Mouse (Mus musculus): ENCODE results near the gene Hlcs.

The Hlcs gene

DNA sequence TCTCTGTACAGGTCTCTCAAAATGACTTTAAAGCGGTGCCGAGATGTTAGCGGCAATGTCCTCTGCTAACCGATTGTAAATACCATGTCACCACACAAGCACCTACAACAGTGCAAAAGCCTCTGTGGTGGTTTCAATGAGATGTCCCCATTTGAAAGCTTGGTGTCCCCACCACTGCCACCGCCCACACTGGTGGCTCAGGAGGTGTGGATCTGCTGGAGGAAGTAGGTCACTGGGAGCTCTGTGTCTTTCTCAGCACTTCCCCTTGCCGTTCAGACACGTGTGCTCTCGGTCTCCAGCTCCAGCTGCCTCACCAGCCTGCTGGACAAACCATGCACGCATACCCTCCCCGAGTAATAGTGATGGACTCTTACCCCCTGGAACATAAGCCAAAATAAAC, 72.2 kb downstream of the Hlcs start:
- ChIA-PET POLR2A (interaction anchor here in 1 of 4 experiments (0.6 to 0.9 kb wide), 2 partner anchors 18 to 59 kb away, joined by 3 to 5 read pairs; no protein-coding TSS in a partner anchor), CTCF (interaction anchor here in 3 of 4 experiments (0.5 to 0.8 kb wide), 7 partner anchors 13 to 615 kb away, joined by 3 to 13 read pairs (median 4); no protein-coding TSS in a partner anchor)

DNA sequence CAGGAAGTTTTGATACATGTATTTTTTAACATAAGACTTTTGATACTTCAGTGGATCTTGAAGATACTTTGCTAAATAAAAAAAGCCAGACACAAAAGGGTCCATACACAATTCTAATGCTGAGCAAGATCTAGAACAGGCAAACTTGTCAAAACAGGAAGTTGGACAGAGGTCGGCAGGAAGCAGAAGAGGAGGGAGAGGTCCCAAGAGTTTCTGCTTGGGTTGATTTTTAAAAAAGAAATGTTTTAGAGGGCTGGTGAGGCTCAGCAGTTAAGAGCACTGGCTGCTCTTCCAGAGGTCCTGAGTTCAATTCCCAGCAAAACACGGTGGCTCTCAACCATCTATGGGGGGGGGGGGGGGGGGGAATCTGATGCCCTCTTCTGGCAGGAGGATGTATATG, 73.2 kb downstream of the Hlcs start:
- ChIA-PET CTCF (interaction anchor here in 1 of 4 experiments (0.9 kb wide), 1 partner anchor 81 kb away, joined by 3 read pairs; no protein-coding TSS in a partner anchor), POLR2A (interaction anchor here in 1 of 4 experiments (0.9 kb wide), 1 partner anchor 17 kb away, joined by 3 read pairs; no protein-coding TSS in a partner anchor)

DNA sequence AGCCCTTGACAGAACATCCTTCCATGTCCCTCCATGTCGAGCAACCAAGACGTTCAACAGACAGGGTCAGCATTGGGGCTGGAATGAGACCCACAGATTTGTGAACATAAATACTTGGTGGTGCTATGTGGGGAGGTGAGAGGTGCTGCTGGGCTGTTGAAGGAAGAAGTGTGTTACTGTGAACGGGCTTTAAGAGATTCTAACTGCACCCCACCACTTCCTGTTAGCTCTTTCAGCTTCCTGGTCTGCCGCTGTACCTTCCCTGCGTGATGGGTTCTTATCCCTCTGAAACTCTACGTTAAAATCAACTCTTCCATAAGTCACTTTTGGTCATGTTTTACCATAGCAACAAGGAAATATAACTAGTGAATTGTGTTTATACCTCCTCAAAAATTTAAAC, 73.8 kb downstream of the Hlcs start:
- CTCF ChIA-PET = interaction anchor here in 2 of 4 experiments (0.7 kb wide), 2 partner anchors 23 to 169 kb away, joined by 4 to 5 read pairs; no protein-coding TSS in a partner anchor
- POLR2A ChIA-PET = interaction anchor here in 1 of 4 experiments (0.6 kb wide), 1 partner anchor 315 kb away, joined by 3 read pairs; no protein-coding TSS in a partner anchor

DNA sequence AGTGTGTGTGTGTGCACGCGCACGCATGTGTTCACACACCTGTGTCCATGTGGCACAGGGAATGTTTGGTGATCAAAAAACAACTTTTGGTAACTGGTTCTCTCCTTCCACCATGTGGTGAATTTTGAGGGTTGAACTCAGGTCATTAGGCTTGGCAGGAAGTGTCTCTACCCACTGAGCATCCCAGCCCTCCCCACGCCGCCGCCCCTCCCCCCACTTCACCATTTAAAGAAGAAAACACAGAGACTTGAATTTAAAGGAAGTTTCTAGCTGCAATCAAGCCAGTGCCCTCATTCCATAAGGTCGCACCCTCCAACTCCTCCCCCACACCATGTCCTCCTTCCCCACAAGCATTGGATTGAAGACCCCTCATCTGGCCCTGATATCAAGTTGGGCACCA, 74.2 kb downstream of the Hlcs start:
- POLR2A ChIA-PET = interaction anchor here in 1 of 4 experiments (0.6 kb wide), 1 partner anchor 315 kb away, joined by 3 read pairs; no protein-coding TSS in a partner anchor
- CTCF ChIA-PET = interaction anchor here in 2 of 4 experiments (0.7 to 1.0 kb wide), 3 partner anchors 20 to 170 kb away, joined by 3 to 5 read pairs (median 4); no protein-coding TSS in a partner anchor

DNA sequence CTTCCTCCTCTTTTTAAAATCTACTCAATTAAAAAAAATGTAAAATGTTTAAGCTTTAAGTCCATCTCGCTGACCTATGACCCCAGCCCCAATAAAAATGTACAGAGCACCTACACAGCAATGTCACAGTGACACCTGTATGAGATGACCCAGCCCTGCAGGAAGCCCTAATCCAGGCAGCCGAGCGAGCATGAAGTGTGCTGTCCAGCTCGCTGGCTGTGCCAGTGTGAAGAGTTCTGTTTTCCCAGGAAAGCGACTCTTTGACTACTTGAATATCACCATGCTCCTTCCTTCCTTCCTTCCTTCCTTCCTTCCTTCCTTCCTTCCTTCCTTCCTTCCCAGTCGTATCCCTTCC, 76.3 kb downstream of the Hlcs start:
- POLR2A ChIA-PET = interaction anchor here in 1 of 4 experiments (0.8 to 1.0 kb wide), 2 partner anchors 8 to 364 kb away, joined by 3 read pairs; no protein-coding TSS in a partner anchor
- CTCF ChIA-PET = interaction anchor here in 2 of 4 experiments (0.6 to 0.7 kb wide), 2 partner anchors 10 to 313 kb away, joined by 3 read pairs; no protein-coding TSS in a partner anchor

DNA sequence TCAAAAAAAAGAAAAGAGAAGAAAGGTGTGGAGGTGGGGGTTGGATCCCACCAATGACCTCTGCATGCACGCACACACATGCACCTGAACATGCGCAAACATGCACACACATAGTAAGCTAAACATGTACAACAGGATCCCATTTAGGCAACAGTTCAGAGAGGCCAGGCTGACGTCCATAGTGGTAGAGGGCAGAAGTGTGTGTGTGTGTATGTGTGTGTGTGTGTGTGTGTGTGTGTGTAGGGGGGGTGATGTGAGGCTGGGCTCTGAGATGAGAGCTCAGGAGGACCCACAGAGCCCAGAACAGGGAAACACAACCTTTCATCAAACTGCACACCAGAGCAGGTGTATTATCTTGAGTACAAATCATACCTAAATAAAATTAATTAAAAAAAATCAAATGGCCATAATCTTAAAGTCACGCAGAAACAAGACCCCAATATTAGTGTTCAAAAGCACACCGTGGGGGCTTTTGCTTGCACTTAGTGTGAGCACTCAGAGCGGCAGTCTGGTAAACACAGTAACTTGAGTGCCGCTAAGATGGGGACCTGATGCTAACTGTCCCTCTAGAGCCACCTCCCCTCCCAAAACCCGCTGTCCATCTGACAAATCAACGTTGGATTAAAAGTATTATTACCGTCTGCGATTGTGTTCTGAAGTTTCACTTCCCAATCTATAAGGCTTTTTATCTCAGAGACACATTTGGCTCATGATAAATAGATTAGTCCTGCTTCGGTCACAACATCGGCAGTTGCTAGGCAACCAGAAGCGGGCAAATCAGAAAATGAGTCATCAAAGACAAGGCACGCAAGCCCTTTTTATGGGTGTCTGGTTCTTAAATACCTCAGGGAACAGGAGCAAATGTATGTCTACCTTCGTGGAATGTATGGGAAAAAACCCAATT, 76.9 kb downstream of the Hlcs start:
- ChIA-PET CTCF (interaction anchor here in 1 of 4 experiments (0.7 kb wide), 1 partner anchor 9 kb away, joined by 3 read pairs; no protein-coding TSS in a partner anchor), POLR2A (interaction anchor here in 2 of 4 experiments (0.8 to 1.7 kb wide), 5 partner anchors 8 to 226 kb away, joined by 3 to 4 read pairs (median 3); no protein-coding TSS in a partner anchor)

DNA sequence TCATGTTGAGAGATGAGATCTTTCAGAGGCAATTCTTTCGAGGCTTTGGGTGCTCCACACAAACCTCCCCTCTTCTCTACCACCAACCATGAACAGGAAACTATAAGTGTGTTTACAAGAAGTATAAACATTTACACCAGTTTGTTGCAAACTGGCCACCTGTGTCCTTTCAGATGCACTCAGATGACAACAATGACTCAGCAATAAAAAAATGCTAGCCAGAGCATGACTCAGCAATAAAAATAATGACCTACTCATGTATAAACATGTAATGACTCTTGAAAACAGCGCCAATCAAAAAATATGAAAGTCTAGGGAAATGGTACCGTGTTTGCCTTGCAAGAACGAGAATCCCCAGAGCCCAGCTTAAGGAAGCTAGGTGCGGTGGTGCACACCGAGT, 77.7 kb downstream of the Hlcs start:
- ChIA-PET POLR2A (interaction anchor here in 2 of 4 experiments (0.8 to 1.7 kb wide), 4 partner anchors 9 to 225 kb away, joined by 3 to 4 read pairs (median 3); no protein-coding TSS in a partner anchor), CTCF (no interaction called here)

DNA sequence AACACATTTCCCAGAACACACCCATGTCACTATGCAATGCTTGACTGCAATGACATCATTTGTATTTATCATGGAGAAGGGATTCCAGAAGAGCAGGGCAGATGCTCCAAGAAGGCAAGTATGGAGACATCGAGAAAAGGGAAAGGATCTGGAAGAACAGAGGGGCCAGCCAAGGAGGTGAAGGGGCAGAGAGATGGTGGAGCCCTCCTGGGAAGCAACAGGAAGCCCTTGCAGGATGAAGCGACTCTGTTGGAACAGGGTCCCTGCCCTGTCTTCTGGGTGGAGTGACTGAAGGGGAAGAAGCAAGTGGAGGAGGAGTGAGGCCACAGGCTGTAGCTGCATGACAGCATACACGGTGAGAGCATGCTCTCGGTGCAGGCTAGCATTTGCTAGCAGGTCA, 79.2 kb downstream of the Hlcs start:
- POLR2A ChIA-PET = no interaction called here

DNA sequence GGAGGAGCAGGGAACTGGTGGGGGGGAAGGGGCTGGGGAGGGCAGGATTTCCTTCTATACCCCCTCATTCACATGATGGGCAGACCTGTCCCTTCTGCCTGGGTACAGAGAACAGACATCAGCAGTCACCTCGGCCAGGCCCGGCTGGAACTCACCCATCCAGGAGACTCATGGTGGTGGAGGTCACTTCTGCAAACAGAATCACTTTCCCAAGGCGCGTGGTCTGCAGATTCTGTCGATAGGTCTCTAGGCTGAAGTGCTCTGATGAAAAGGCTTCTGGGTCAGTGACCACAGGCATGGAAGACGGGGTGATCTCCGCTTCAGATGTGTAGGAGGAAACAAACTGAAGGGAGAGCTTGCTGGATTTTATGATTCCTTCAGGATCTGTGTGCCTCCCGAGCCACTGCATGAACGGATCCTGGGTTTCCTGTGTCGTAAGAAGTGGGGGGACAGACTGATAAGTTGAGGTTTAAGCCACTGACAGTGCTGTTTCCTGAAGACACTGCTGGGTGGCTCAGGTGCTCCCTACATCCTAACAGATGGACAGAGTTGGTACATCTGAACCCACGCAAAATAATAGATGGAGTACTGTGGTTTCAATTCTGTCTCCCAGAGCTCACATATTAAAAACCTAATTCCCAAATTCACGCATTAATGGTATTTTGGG, 82.3 kb downstream of the Hlcs start:
- ChIA-PET POLR2A (interaction anchor here in 1 of 4 experiments (0.6 kb wide), 1 partner anchor 148 kb away, joined by 3 read pairs; no protein-coding TSS in a partner anchor), CTCF (interaction anchor here in 1 of 4 experiments (0.6 kb wide), 1 partner anchor 123 kb away, joined by 4 read pairs; no protein-coding TSS in a partner anchor)

More for the DNA sequence above, 79.2 kb downstream of the Hlcs start:
- CTCF ChIA-PET = no interaction called here

DNA sequence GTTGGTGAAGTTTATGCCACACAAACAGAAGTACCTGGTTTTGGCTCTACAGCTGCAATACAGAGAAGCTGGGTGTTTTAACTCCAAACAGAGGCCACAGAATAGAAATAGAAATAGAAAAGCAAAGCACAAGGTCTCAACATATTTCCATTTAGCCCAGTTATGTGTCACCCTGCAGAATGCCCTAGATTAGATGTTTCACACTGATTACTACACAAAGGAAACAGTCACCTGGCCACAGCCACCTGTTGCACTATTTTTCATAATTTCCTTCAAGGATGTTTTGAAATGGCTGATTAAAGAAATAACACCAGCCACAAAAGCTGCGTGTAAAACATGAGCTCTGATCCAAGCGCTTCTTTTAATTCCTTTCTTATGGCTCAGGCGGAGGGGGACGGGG, 82.9 kb downstream of the Hlcs start:
- ChIA-PET CTCF (interaction anchor here in 1 of 4 experiments (0.6 kb wide), 1 partner anchor 124 kb away, joined by 4 read pairs; no protein-coding TSS in a partner anchor), POLR2A (interaction anchor here in 1 of 4 experiments (0.6 kb wide), 1 partner anchor 148 kb away, joined by 3 read pairs; no protein-coding TSS in a partner anchor)

DNA sequence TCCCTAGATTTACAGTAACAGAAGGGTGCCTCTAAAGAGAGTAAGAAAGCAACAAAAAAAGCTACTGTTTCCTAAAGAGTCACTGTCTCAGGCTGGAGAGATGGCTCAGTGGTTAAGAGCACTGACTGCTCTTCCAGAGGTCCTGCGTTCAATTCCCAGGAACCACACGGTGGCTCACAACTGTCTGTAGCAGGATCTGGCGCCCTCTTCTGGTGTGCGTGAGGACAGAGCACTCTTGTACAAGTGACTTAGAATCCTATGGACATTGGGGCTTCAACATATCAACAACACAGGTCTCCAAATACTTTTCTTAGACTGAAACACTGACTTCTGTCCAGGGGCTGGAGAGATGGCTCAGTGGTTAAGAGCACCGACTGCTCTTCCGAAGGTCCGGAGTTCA, 83.5 kb downstream of the Hlcs start:
- CTCF ChIA-PET = interaction anchor here in 1 of 4 experiments (0.5 kb wide), 1 partner anchor 219 kb away, joined by 3 read pairs; no protein-coding TSS in a partner anchor
- POLR2A ChIA-PET = no interaction called here

DNA sequence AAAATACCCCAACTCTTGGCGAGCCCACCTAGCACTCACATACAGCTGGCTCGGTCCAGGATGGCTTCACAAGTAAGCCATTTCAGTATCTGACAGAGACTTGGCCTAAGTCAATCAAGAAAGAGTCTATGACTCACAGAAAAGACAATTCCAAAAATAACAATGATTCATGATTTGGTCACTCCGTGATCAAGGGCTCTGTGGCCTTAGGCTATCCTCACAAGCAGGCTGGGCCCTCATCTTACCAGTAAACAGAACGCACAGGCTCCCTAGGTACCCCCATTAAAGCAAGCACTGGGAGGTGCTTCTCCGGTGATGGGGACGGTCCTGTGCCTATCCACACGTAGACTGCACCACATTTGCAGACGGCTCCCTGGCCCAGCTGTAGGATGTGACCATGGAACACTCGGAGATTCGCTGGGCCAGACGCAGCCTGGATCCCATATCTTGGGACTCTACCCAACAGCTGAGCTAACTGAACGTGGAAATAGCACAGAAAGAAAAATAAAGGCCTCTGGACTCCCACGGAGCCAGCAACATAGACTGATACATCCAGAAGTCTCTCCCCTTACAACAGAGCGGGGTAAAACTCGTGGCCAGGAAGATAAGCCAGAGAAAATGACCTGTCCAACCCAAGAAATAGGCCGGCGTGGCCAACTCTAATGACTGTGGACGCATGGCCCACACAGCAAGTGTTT, 84.4 kb downstream of the Hlcs start:
- ChIA-PET CTCF (interaction anchor here in 1 of 4 experiments (0.5 kb wide), 1 partner anchor 220 kb away, joined by 3 read pairs; no protein-coding TSS in a partner anchor), POLR2A (no interaction called here)

DNA sequence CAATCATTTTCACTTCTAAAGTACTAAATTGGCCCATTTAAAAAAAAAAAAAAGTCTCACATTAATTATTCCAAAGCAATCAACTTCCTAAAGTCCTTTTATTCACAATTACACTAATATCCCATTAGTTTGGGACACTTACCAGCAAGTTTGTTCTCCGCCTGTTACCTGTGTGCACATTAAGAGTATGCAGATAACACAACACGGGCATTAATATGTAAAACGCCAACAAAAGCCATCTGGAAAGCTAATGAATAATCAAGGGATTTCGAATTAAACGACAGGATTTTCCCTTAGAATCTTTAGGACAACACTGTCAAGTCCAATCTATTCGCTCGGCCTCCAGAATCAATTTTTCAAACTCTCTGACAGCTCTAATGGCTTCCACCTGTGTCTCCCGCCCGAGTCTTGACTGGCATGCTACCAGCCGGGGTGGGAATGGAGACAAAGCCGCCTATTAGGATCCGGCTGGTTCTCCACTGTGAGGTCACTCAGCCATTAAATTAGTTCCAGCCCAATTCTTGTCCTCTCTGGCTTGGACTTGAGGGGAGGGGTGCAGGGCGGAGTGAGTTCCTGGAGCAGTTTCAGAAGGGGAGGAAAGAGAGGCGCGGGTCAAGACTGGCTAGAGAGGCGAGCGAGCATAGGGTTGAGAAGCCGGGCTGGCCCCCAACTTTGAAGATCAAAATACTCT, 85.9 kb downstream of the Hlcs start:
- POLR2A ChIA-PET = interaction anchor here in 2 of 4 experiments (0.6 to 0.7 kb wide), 3 partner anchors 17 to 303 kb away, joined by 3 read pairs; no protein-coding TSS in a partner anchor
- CTCF ChIA-PET = interaction anchor here in 1 of 4 experiments (0.6 kb wide), 1 partner anchor 10 kb away, joined by 3 read pairs; no protein-coding TSS in a partner anchor

DNA sequence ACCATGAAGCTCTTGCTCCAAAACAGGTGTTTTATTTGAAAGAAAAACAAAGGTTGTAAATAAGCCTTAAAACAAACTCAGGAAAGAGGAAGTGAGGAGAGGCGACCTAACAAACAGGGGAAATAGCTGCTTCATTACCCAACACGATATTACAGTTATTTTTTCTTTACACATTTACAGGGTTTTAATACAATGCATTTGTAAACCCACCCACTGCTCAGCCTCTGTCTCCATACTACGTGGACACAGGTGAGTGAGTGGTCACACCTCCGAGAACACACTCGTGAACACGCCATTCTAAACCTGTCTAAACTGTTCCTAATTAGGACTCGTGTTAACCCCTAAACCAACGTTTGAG, 90.0 kb downstream of the Hlcs start:
- POLR2A ChIA-PET = interaction anchor here in 1 of 4 experiments (0.7 to 0.9 kb wide), 3 partner anchors 17 to 128 kb away, joined by 3 read pairs; no protein-coding TSS in a partner anchor
- CTCF ChIA-PET = interaction anchor here in 1 of 4 experiments (0.5 kb wide), 1 partner anchor 103 kb away, joined by 3 read pairs; no protein-coding TSS in a partner anchor

DNA sequence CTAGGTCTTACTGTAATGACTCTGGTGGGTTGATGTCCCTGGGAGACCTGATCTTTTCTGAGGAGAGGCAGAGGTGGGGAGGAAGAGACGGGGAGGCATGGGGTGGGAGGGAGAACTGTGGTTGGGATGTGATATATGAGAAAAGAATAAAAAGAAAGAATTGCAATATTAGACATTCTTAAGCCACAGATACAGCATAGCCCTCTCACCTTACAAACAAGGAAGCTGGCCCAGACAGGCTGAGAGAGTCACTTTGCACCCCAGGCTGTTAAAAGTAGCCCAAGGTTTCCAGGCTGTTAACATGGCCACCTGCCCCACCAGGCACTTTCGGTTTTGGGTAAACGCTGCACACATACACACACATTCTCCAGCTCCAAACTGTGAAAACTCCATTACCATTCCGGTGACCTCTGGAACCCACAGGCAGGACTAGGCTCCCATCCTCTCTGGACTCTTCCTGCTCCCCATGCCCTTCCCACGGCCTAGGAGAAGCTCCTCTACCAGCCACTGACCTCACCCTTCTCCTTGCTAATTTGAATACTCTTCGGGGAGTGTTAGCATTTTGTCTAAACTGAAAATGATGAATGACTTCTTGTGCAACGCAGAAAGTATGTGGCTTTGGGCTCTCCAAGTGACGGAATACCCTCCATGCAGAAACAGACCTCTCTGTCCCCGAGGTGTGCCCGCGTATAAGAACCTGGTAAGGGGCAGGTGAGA, 90.6 kb downstream of the Hlcs start:
- CTCF ChIA-PET = no interaction called here
- POLR2A ChIA-PET = interaction anchor here in 1 of 4 experiments (0.6 to 0.9 kb wide), 4 partner anchors 18 to 286 kb away, joined by 3 read pairs; no protein-coding TSS in a partner anchor

DNA sequence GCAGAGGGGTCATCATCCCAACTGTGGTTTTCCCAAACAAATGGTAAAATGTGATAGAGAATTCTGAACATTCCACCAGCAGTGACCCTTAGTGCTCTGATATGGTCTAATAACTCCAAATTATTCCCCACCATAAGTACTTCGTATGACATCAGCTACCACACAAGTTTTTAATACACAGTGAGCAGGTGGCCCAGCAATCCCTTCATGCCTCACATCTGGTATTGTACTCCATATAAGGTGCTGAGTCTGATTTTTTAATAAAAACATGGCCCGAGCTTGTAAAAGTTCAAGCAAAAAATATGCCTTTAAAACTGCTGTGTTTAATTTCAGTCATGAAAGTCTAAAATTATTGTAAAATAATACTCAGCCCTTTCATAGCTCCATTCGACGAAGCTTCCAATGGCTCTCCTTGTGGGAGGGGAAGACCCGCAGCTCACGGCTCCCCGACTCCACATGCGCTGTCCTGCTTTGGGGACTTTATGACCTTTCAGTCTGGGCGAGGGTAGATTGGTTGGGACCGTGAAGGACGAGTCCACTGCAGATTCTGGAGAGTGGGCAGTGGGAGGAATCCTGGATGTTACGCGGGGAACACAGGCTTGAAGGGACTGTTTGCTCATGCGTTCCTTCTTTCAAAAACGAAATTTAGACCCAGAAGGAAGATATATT, 102.5 kb downstream of the Hlcs start:
- ChIA-PET POLR2A (interaction anchor here in 1 of 4 experiments (0.6 to 1.0 kb wide), 2 partner anchors 16 to 81 kb away, joined by 3 read pairs; no protein-coding TSS in a partner anchor), CTCF (no interaction called here)

Measured in embryonic stem cell, embryonic (primary cell).